Mouse (Mus musculus) liver, embryonic 15.5 days (tissue): ENCODE measurements at regions not wholly inside any gene's neighbourhood (a gene's known extent, or its start where the extent isn't known, plus 50 kb on each side); places are given as distances from the start of the nearest gene placed in this dataset.

Experiments used
- ATAC-seq: fragments of 200-750 bp; cut with Nextera tagmentation; 2 replicates; pipeline ENCODE4 v1.8.0; 2017; ENCODE audit warnings: moderate number of reproducible peaks, mild to moderate bottlenecking, moderate library complexity; ENCODE audit not compliant: insufficient read depth
- H3K27ac ChIP-seq: fragments of 300-500 bp; sonication (generic); replicated peaks from 2 replicates; pipeline ENCODE4 v1.5.1; 2015; ENCODE audit warnings: mild to moderate bottlenecking, inconsistent platforms
- H3K27me3 ChIP-seq: fragments of 300-500 bp; sonication (generic); 2 replicates; pipeline ENCODE4 v1.6.1; 2015; ENCODE audit warnings: mild to moderate bottlenecking, inconsistent platforms
- H3K36me3 ChIP-seq: fragments of 300-500 bp; sonication (generic); replicated peaks from 2 replicates; pipeline ENCODE4 v1.6.1; 2015; ENCODE audit warnings: moderate library complexity, mild to moderate bottlenecking, inconsistent platforms
- H3K4me1 ChIP-seq: fragments of 300-500 bp; sonication (generic); replicated peaks from 2 replicates; pipeline ENCODE4 v1.6.1; 2015; ENCODE audit warnings: inconsistent platforms
- H3K4me2 ChIP-seq: fragments of 300-500 bp; sonication (generic); 2 replicates; pipeline ENCODE4 v1.6.1; 2015; ENCODE audit warnings: moderate library complexity, mild to moderate bottlenecking, inconsistent platforms
- H3K4me3 ChIP-seq: fragments of 300-500 bp; sonication (generic); replicated peaks from 2 replicates; pipeline ENCODE4 v1.5.1; 2015; ENCODE audit warnings: mild to moderate bottlenecking, inconsistent platforms
- H3K9ac ChIP-seq: fragments of 300-500 bp; sonication (generic); 2 replicates; pipeline ENCODE4 v1.6.1; 2015; ENCODE audit warnings: moderate library complexity, mild to moderate bottlenecking, inconsistent platforms
- H3K9me3 ChIP-seq: fragments of 300-500 bp; sonication (generic); replicated peaks from 2 replicates; pipeline ENCODE4 v1.6.1; 2016; ENCODE audit warnings: inconsistent platforms
- WGBS: fragments of 180-500 bp; shearing (Covaris S2); methylation state at CpG from one replicate; pipeline ENCODE4 v1.1.7; 2015; ENCODE audit warnings: mixed read lengths; ENCODE audit not compliant: insufficient replicate concordance; 5-methylcytosine and 5-hydroxymethylcytosine counted together

GRCm38 (mm10) chr13:107822198-107822597 lies 222.0 kb upstream of the Smim15 start:
- no peaks in the 10 kb centered on the region for H3K36me3 ChIP-seq
- no peak overlapping the region for H3K4me2 ChIP-seq
- WGBS, result 79% methylated on average over 2 of the region's 2 CpGs
- H3K27ac ChIP-seq, result no peak overlapping the region
- H3K9me3 ChIP-seq, result no peaks in the 10 kb centered on the region
- H3K4me1 ChIP-seq, result no peaks in the 10 kb centered on the region
- no peak for ATAC-seq
- H3K9ac ChIP-seq, result no peak overlapping the region
- H3K27me3 ChIP-seq, result no peaks in the 10 kb centered on the region
- no peak overlapping the region for H3K4me3 ChIP-seq

GRCm38 (mm10) chr13:107813562-107814161 lies 230.6 kb upstream of the Smim15 start:
- no peak overlapping the region for H3K9ac ChIP-seq
- no peak overlapping the region for H3K4me3 ChIP-seq
- 68% methylated on average over 9 of the region's 9 CpGs for WGBS
- H3K27ac ChIP-seq, result no peak overlapping the region
- peaks cover 7% of the 10 kb centered on the region; the same call in 1 of the 2 replicates for H3K4me1 ChIP-seq
- H3K4me2 ChIP-seq, result no peak overlapping the region
- no peak for ATAC-seq
- no peaks in the 10 kb centered on the region for H3K36me3 ChIP-seq
- H3K9me3 ChIP-seq, result no peaks in the 10 kb centered on the region
- no peaks in the 10 kb centered on the region for H3K27me3 ChIP-seq

- H3K4me1 ChIP-seq, result peaks cover 7% of the 10 kb centered on the region; the same call in 1 of the 2 replicates
- 49% methylated on average over 5 of the region's 5 CpGs for WGBS
- no peak overlapping the region for H3K4me2 ChIP-seq
- no peak overlapping the region for H3K4me3 ChIP-seq
- no peak for ATAC-seq
- H3K9ac ChIP-seq, result no peak overlapping the region
- H3K9me3 ChIP-seq, result no peaks in the 10 kb centered on the region
- H3K27ac ChIP-seq, result no peak overlapping the region
- no peaks in the 10 kb centered on the region for H3K36me3 ChIP-seq
- no peaks in the 10 kb centered on the region for H3K27me3 ChIP-seq
Observed at GRCm38 (mm10) chr13:107812014-107812413, 232.2 kb upstream of the Smim15 start.

GRCm38 (mm10) chr13:107810802-107811192 lies 233.4 kb upstream of the Smim15 start:
- Histone ChIP-seq H3K4me2 (no peak overlapping the region), H3K4me1 (peaks cover 7% of the 10 kb centered on the region; the same call in 1 of the 2 replicates), H3K27ac (no peak overlapping the region), H3K27me3 (no peaks in the 10 kb centered on the region), H3K9me3 (no peaks in the 10 kb centered on the region), H3K9ac (no peak overlapping the region), H3K4me3 (no peak overlapping the region), H3K36me3 (no peaks in the 10 kb centered on the region)
- ATAC-seq, result no peak
- 61% methylated on average over 9 of the region's 9 CpGs for WGBS

- no peak overlapping the region for H3K27ac ChIP-seq
- no peak overlapping the region for H3K9ac ChIP-seq
- no peaks in the 10 kb centered on the region for H3K9me3 ChIP-seq
- no peak for ATAC-seq
- no peaks in the 10 kb centered on the region for H3K36me3 ChIP-seq
- no peak overlapping the region for H3K4me3 ChIP-seq
- no peak overlapping the region for H3K4me2 ChIP-seq
- 50% methylated on average over 9 of the region's 9 CpGs for WGBS
- no peaks in the 10 kb centered on the region for H3K27me3 ChIP-seq
- peaks cover 7% of the 10 kb centered on the region; the same call in 1 of the 2 replicates for H3K4me1 ChIP-seq
Observed at GRCm38 (mm10) chr13:107810060-107810801, 234.0 kb upstream of the Smim15 start.

- Histone ChIP-seq H3K27me3 (no peaks in the 10 kb centered on the region), H3K4me3 (no peak overlapping the region), H3K9me3 (no peaks in the 10 kb centered on the region), H3K4me1 (peaks cover 7% of the 10 kb centered on the region; the same call in 1 of the 2 replicates), H3K4me2 (no peak overlapping the region), H3K9ac (no peak overlapping the region), H3K27ac (no peak overlapping the region), H3K36me3 (no peaks in the 10 kb centered on the region)
- WGBS, result 57% methylated on average over 2 of the region's 2 CpGs
- ATAC-seq, result no peak
Observed at GRCm38 (mm10) chr13:107808961-107809360, 235.3 kb upstream of the Smim15 start.

- WGBS, result 82% methylated on average over 1 of the region's 1 CpGs
- ATAC-seq, result no peak
- Histone ChIP-seq H3K27me3 (no peaks in the 10 kb centered on the region), H3K4me3 (no peak overlapping the region), H3K36me3 (no peaks in the 10 kb centered on the region), H3K4me2 (no peak overlapping the region), H3K9me3 (no peaks in the 10 kb centered on the region), H3K4me1 (no peaks in the 10 kb centered on the region), H3K9ac (no peak overlapping the region), H3K27ac (no peak overlapping the region)
Observed at GRCm38 (mm10) chr13:107804418-107804817, 239.8 kb upstream of the Smim15 start.

- Histone ChIP-seq H3K9me3 (no peaks in the 10 kb centered on the region), H3K27me3 (no peaks in the 10 kb centered on the region), H3K4me1 (no peaks in the 10 kb centered on the region), H3K4me3 (no peak overlapping the region), H3K9ac (no peak overlapping the region), H3K36me3 (no peaks in the 10 kb centered on the region), H3K27ac (no peak overlapping the region), H3K4me2 (no peak overlapping the region)
- ATAC-seq, result no peak
- 53% methylated on average over 13 of the region's 13 CpGs for WGBS
Observed at GRCm38 (mm10) chr13:107799199-107799945, 244.9 kb upstream of the Smim15 start.

GRCm38 (mm10) chr13:107798144-107798543 lies 246.1 kb upstream of the Smim15 start:
- no peaks in the 10 kb centered on the region for H3K27me3 ChIP-seq
- no peak overlapping the region for H3K9ac ChIP-seq
- H3K4me1 ChIP-seq, result no peaks in the 10 kb centered on the region; the same call in 1 of the 2 replicates
- H3K4me2 ChIP-seq, result no peak overlapping the region
- H3K4me3 ChIP-seq, result no peak overlapping the region
- no peaks in the 10 kb centered on the region for H3K9me3 ChIP-seq
- H3K27ac ChIP-seq, result no peak overlapping the region
- ATAC-seq, result no peak
- H3K36me3 ChIP-seq, result no peaks in the 10 kb centered on the region
- 59% methylated on average over 7 of the region's 7 CpGs for WGBS

GRCm38 (mm10) chr13:107795516-107795915 lies 248.7 kb upstream of the Smim15 start:
- Histone ChIP-seq H3K9ac (no peak overlapping the region), H3K4me2 (no peak overlapping the region), H3K36me3 (no peaks in the 10 kb centered on the region), H3K27me3 (no peaks in the 10 kb centered on the region), H3K27ac (no peak overlapping the region), H3K4me3 (no peak overlapping the region), H3K9me3 (no peaks in the 10 kb centered on the region), H3K4me1 (no peaks in the 10 kb centered on the region; the same call in 1 of the 2 replicates)
- ATAC-seq, result no peak
- 64% methylated on average over 3 of the region's 3 CpGs for WGBS

- H3K4me2 ChIP-seq, result no peak overlapping the region
- H3K4me3 ChIP-seq, result no peak overlapping the region
- 69% methylated on average over 9 of the region's 9 CpGs for WGBS
- no peak overlapping the region for H3K27ac ChIP-seq
- no peaks in the 10 kb centered on the region for H3K36me3 ChIP-seq
- ATAC-seq, result no peak
- H3K9ac ChIP-seq, result no peak overlapping the region
- no peaks in the 10 kb centered on the region; the same call in 1 of the 2 replicates for H3K4me1 ChIP-seq
- H3K27me3 ChIP-seq, result no peaks in the 10 kb centered on the region
- H3K9me3 ChIP-seq, result no peaks in the 10 kb centered on the region
Observed at GRCm38 (mm10) chr13:107791770-107792169, 252.5 kb upstream of the Smim15 start.
